Mouse (Mus musculus): Measurements from ENCODE around the gene Rala.
"Not testable (repeated sequence)": the region's sequence is repeated elsewhere in the genome, so short reads cannot be mapped to it uniquely, and the experiment has no call there.

The Rala gene

GRCm38 (mm10) chr13:17944078-17944917 lies at the start of gene Rala:
Rala (minus strand) TSS chr13:17944239.
- DNase-seq: peak; percentile 97 to 98

GRCm38 (mm10) chr13:17993515-17993847 lies 49.4 kb upstream of the Rala start:
- DNase-seq: no peak

- peak; percentile 92 to 96 for DNase-seq
Measured at GRCm38 (mm10) chr13:17992697-17993514, 48.9 kb upstream of the Rala start, which contains the start of gene Yae1d1. Yae1d1 (minus strand) TSS chr13:17993349.

- DNase-seq: no peak
Measured at GRCm38 (mm10) chr13:17992009-17992408, 48.0 kb upstream of the Rala start.

DNA sequence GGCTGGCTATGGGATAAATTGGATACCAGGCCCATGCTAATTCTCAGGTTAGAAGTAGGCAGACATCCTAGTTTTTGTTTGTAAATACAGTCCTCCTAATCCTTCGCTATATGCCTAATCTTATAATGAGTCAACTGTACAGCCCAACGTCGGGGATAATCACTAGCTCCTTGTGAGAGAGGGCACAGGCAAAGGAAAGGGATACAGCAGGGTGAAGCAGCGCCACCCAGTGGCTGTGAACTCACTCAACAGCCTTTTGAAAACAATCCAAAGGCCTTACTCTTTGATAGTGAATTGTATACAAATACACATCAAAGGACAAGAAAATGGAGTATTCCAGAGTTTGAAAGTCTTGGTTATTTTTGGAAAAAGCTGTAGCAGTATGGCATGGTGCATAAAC lies 39.2 kb upstream of the Rala start:
- DNase-seq: peak; percentile 28 to 66

DNA sequence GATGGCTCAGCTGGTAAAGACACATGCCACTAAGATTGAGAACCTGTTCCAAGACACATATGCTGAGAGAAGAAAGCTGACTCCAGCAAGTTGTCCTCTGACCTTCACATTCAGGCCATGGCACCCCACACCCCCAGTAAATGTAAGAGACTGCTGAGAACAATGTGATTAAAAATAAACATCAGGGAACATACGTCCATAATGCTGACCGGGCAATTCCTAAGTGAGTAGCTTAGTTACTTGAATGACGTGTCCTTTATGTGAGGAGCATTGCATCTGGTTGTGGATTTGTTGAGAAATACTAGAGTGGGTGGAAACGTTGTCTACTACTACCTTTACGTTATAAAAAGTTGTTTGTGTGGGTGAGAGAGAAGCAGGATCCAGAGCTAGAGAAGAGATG lies 38.6 kb upstream of the Rala start:
- DNase-seq: no peak

- DNase-seq: no peak
Measured at GRCm38 (mm10) chr13:17976854-17977739, 33.1 kb upstream of the Rala start.

GRCm38 (mm10) chr13:17975891-17976290 lies 31.9 kb upstream of the Rala start:
- DNase-seq: no peak

DNA sequence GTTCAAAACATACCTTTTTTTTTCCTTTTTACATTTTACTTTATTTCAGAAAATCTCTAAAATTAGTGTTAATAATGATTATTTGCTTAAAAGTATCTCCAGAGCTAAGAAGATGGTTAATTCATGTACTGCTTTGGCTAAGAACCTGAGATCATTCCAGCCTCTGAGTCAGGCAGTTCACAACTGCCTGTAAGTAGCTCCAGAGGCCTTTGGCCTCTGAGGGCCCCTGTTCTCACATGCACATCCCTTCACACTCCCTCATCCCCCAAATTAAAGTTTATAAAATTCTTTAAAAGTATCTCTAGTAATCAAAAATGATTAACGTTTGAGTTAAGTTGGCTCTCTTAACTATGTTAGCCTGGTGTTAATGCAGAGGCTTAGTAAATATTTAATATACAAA lies 31.4 kb upstream of the Rala start:
- DNase-seq: no peak

- DNase-seq: no peak
Measured at GRCm38 (mm10) chr13:17974734-17975133, 30.7 kb upstream of the Rala start.

GRCm38 (mm10) chr13:17960613-17961012 lies 16.6 kb upstream of the Rala start:
- no peak for DNase-seq

DNA sequence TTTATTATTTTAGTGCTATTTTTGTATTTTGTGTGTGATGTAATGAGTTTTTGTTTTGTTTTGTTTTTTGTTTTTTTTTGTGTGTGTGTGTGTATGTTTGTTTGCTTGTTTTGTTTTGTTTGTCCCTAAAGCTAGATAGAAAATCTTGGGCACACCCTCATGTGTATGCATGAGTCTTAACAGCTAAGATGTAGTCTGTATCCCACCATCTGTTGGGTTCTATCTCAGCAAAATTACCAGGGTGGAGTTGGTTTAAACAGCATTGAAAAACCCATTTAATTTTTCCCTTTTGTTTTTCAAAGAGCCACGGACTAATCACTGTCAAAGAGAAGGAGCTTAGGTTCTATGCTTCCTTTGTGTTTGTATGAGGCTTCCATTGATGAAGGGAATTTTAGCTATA lies 10.2 kb upstream of the Rala start:
- no peak for DNase-seq

- DNase-seq: not testable (repeated sequence)
Measured at GRCm38 (mm10) chr13:17950581-17950980, 6.5 kb upstream of the Rala start.

DNA sequence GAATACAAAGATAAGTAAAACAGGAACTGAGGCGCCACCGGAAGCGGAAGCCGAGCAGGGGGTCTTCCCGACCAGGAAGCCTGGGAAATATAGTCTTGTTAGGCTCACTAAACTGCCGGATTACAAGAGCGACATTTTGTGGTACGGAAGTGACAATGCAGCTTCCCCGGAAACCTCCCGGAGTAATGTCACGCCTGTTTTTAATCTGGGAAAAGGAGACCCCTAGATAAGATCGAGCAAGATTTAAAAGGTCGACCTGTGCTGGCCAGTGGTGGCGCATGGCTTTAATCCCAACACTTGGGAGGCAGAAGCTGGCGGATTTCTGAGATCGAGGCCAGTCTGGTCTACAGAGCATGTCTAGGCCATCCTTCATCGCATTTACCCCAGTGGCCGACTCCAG lies 5.5 kb upstream of the Rala start:
- DNase-seq: no peak

DNA sequence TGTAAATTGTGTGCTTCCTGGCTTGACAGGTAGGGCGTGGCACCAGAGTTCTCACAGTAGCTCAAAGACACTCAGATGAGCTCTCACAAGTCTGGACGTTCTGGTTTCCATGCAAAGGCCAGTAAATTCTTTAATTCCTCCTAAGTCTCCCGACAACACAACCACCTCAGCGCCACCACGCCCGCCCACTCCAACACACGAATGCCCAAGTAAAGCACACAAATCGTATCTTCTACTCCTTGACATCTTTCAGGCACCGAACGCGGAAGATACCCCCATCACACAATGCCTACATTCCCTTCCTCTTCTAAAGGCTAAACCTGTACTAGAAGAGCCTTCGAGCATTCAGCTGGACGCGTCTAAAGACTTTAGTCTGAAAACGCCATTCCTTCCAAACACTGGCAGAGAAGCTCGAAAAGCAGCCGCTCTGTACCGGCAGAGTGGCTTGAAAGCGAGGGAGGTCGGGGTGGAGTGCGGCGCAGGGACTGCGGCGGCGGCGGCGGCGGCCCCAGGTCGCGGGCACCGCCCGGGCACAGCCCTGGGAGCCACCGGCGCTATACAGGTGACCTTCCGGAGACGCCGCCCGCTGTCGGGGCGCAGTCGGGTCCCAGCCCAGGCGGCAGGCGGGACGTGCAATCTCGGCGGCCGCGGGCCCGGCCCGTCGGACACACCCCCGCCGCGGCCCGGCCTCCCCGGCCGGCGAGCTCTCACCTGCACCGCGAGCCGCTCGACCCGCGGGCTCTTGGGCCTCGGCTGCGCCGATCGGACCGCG lies 547 bp downstream of the Rala start:
- peak in 1 of 2 experiments; percentile 13 for DNase-seq

DNA sequence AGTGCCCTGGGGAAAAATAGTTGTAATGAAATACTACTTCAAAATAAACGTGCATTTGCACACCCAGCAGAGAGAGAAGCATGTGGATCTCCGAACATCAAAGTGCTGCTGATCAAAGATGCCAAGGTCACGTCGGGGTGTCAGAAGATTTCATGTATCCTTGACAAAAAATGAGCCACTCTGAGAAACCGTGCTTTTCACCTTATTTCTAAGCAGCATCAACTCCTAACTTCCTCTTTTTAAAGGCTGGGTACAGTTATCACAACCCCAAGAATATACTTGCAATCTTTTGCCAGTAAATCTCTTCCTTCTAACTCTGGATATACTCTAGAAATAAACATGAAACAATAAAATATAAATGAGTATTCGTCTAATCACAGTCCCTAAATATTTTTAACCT lies 1.7 kb downstream of the Rala start:
- DNase-seq: no peak

DNA sequence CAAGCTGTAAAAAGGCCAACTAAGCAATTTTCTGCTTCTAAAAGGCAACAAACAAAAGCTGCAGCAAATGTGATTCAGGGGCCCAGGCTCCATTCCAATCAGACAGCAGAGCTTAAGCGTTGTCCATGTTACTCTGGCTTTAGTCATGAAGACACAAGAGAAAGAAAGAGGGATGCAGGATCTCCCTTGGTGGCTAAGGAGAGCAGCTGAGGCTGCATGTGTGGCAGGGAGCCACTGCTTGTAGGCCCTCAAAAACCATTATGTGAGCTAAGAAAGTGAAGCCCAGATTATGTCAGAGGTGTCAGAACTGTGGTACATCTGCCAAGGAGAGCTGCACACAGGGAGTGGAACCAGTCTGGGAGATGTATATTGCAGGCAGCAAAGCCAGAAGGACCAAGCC lies 36.7 kb downstream of the Rala start:
- DNase-seq: no peak

DNA sequence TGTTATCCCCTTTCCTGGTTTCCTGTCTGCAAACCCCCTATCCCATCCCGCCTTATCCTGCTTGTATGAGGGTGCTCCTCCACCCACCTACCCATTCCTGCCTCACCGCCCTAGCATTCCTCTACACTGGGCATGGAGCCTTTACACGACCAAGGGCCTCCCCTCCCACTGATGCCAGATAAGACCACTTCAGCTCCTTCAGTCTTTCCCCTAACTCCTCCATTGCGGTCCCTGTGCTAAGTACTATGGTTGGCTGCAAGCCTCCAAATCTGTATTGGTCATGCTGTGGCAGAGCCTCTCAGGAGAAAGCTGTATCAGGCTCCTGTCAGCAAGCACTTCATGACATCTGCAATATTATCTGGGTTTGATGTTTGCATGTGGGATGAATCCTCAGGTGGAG lies 42.6 kb downstream of the Rala start:
- DNase-seq: no peak

DNA sequence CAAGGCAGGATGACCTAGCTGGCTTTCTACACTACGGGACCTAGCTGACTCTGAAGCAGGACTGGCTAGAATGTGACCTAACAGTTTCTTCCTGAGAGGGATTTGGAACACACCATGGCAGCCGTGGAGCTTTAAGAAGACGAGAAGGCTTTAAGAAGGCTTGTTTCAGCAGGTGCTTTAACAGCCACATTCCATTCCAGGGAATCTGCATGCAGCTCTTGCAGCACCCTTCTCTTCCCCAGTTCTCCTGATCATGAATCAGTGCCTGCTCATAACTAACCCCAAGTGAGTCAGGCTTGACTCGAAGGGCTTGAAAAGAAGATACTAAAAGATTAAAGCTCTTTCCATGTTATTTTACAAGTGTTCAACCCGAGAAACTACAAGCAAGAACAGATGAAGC lies 43.4 kb downstream of the Rala start:
- no peak for DNase-seq

GRCm38 (mm10) chr13:17897040-17897439 lies 47.0 kb downstream of the Rala start:
- no peak for DNase-seq

- no peak for DNase-seq
Measured at GRCm38 (mm10) chr13:17891545-17891944, 52.5 kb downstream of the Rala start.

- peak in 1 of 2 experiments; percentile 31 for DNase-seq
Measured at GRCm38 (mm10) chr13:17884211-17884610, 59.8 kb downstream of the Rala start.

Measured in cerebellum, postnatal 25 days (tissue).